Mouse (Mus musculus) neural tube, embryonic 15.5 days (tissue): ENCODE data around the gene Wapl. TPM values are rescaled to one million over a fixed set of nuclear protein-coding genes. Genes with fewer than 3 reads are reported as not detected.

ENCODE experiments used
- ATAC-seq: fragments of 200-750 bp; cut with Nextera tagmentation; 2 replicates; pipeline ENCODE4 v1.8.0; 2017; ENCODE audit warnings: mild to moderate bottlenecking, moderate TSS enrichment, moderate library complexity; ENCODE audit not compliant: low FRiP score
- H3K27ac ChIP-seq: fragments of 300-500 bp; sonication (generic); replicated peaks from 2 replicates; pipeline ENCODE4 v1.5.1; 2015; ENCODE audit warnings: mild to moderate bottlenecking, inconsistent platforms
- H3K27me3 ChIP-seq: fragments of 300-500 bp; sonication (generic); replicated peaks from 2 replicates; pipeline ENCODE4 v1.6.1; 2015; ENCODE audit warnings: inconsistent platforms
- H3K36me3 ChIP-seq: fragments of 300-500 bp; sonication (generic); 2 replicates; pipeline ENCODE4 v1.6.1; 2015; ENCODE audit warnings: inconsistent platforms
- H3K4me1 ChIP-seq: fragments of 300-500 bp; sonication (generic); 2 replicates; pipeline ENCODE4 v1.6.1; 2015; ENCODE audit warnings: inconsistent platforms
- H3K4me2 ChIP-seq: fragments of 300-500 bp; sonication (generic); 2 replicates; pipeline ENCODE4 v1.6.1; 2015; ENCODE audit warnings: inconsistent platforms, mild to moderate bottlenecking, moderate library complexity
- H3K4me3 ChIP-seq: fragments of 300-500 bp; sonication (generic); replicated peaks from 2 replicates; pipeline ENCODE4 v1.5.1; 2015; ENCODE audit warnings: mild to moderate bottlenecking, inconsistent platforms
- H3K9ac ChIP-seq: fragments of 300-500 bp; sonication (generic); replicated peaks from 2 replicates; pipeline ENCODE4 v1.6.1; 2015; ENCODE audit warnings: mild to moderate bottlenecking, inconsistent platforms
- H3K9me3 ChIP-seq: fragments of 300-500 bp; sonication (generic); replicated peaks from 2 replicates; pipeline ENCODE4 v1.6.1; 2016; ENCODE audit warnings: inconsistent platforms
- WGBS: fragments of 180-500 bp; shearing (Covaris S2); methylation state at CpG from one replicate; pipeline ENCODE4 v1.1.7; 2015; ENCODE audit warnings: mixed read lengths; 5-methylcytosine and 5-hydroxymethylcytosine counted together
- polyA plus RNA-seq: library from polyadenylated mRNA; unstranded; fragments of >200 nt; fragmentation: Nextera tagmentation; extraction: Ambion mirVana; gene quantifications from 2 replicates; pipeline ENCODE4 v1.2.1, GENCODE M21; 2015

Wapl gene
- polyA plus RNA-seq, 1 experiment from 2014 or later = 11.2 TPM

DNA sequence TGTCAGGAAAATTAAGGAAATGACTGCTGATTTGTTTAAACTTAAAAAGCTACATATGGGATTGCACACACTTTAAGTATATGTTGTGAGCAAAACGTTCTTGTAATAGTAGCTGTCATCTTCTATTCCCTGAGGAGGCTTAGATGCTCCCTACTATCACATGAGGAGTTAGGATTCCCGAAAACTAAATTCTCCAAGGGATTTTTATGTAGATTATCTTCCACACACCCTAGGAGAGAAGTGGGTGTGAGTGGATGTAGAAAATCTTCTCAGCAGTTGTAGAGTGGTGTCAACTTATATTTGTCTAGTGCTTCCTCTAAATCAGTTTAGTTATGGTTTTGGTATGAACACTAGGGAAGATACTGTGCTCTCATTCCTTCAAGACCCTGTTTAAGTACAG lies 36.5 kb downstream of the Wapl start:
- H3K27me3 ChIP-seq = no peaks in the 10 kb centered on the region
- no peak overlapping the region for H3K4me3 ChIP-seq
- H3K9me3 ChIP-seq = no peaks in the 10 kb centered on the region
- no peaks in the 10 kb centered on the region; the same call in 1 of the 2 replicates for H3K36me3 ChIP-seq
- H3K27ac ChIP-seq = no peak overlapping the region
- no peaks in the 10 kb centered on the region for H3K4me1 ChIP-seq
- no peak overlapping the region for H3K4me2 ChIP-seq
- WGBS = 93% methylated on average over 2 of the region's 2 CpGs
- no peak for ATAC-seq
- no peak overlapping the region for H3K9ac ChIP-seq

DNA sequence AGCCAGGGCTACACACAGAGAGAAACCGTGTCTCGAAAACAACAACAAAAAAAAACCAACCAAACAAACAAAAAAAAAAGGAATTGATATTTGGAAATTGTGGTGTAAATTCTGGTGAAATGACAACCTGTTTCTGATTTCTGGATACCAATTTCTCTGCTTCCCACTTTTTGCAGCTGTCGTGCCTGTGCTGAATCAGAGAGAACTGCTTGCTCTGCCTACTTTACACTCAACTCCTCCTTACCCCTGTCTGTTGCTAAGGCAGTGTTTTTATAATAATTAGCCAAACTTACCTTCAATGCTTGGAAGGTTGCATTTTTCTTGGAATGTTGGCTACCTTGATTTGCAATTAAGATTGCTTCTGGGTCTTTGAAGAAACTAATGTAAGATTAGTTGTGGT lies 38.3 kb downstream of the Wapl start:
- H3K36me3 ChIP-seq = no peaks in the 10 kb centered on the region; the same call in 1 of the 2 replicates
- H3K9me3 ChIP-seq = no peaks in the 10 kb centered on the region
- no peaks in the 10 kb centered on the region for H3K4me1 ChIP-seq
- no peak overlapping the region for H3K4me2 ChIP-seq
- no peaks in the 10 kb centered on the region for H3K27me3 ChIP-seq
- H3K4me3 ChIP-seq = no peak overlapping the region
- 95% methylated on average over 3 of the region's 3 CpGs for WGBS
- no peak overlapping the region for H3K27ac ChIP-seq
- no peak overlapping the region for H3K9ac ChIP-seq
- ATAC-seq = no peak

GRCm38 (mm10) chr14:34712857-34713256 lies 39.1 kb downstream of the Wapl start:
- Histone ChIP-seq H3K27ac (no peak overlapping the region), H3K9ac (no peak overlapping the region), H3K36me3 (no peaks in the 10 kb centered on the region; the same call in 1 of the 2 replicates), H3K27me3 (no peaks in the 10 kb centered on the region), H3K4me3 (no peak overlapping the region), H3K4me2 (no peak overlapping the region), H3K9me3 (no peaks in the 10 kb centered on the region), H3K4me1 (no peaks in the 10 kb centered on the region)
- 83% methylated on average over 3 of the region's 3 CpGs for WGBS
- no peak for ATAC-seq

DNA sequence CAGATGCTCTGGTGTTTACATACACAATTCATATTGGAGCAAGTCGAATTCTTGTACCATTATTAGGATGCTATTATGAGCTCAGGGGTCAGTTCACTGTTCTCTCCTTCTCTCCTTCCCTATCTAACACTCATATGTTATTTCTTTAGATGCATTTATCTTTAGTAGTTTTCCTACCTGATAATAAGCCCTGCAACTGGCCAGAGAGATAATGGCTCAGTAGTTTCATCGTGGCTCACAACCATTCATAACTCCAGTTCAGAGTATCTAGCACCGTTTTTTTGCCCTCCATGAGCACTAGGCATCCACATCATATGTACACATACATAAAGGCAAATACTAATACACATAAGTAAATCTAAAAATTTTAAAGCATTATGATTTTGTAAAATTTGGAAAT lies 44.4 kb downstream of the Wapl start:
- Histone ChIP-seq H3K4me1 (no peaks in the 10 kb centered on the region), H3K4me3 (no peak overlapping the region), H3K9ac (no peak overlapping the region), H3K27me3 (no peaks in the 10 kb centered on the region), H3K4me2 (no peak overlapping the region), H3K27ac (no peak overlapping the region), H3K9me3 (no peaks in the 10 kb centered on the region), H3K36me3 (no peaks in the 10 kb centered on the region; the same call in 1 of the 2 replicates)
- ATAC-seq = no peak
- 93% methylated on average over 3 of the region's 3 CpGs for WGBS

DNA sequence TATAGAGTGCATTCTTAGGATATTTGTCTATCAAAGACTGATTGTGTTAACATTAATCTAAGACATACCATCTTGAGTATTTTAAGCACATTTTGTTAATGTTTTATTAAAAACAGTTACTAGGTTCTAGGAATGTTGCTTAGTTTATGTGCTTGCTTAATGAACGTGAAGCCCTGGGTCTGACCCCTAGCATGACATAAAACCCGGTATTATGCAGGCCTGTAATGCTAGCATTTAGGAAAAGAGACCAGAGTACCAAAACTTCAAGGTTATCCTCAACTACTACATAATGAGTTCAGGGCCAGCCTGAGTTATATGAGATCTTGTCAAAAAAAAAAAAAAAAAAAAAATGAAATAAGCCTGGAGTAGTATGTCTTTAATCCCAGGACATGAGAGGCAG lies 54.0 kb downstream of the Wapl start:
- Histone ChIP-seq H3K9ac (no peak overlapping the region), H3K4me2 (no peak overlapping the region), H3K36me3 (peaks cover 13% of the 10 kb centered on the region), H3K4me3 (no peak overlapping the region), H3K27me3 (no peaks in the 10 kb centered on the region), H3K9me3 (no peaks in the 10 kb centered on the region), H3K27ac (no peak overlapping the region), H3K4me1 (no peaks in the 10 kb centered on the region)
- ATAC-seq = no peak
- WGBS = 89% methylated on average over 2 of the region's 2 CpGs

DNA sequence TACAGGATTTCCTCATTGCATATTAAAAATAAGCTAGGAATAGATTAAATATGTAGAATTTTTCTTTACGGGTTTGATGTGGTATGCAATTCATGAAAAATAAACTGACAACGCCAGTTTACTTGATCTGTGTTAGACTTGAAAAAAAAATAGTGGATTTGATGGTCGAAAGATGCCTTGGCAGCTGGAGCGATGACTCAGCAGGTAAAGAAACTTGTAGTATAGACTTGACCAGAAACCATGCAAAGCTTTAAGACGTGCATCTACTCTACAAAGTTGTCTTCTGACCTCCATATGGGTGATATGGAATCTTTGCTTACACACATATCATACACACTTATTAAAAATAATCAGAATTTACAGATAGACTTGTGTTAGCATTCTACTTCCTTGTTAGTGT lies 61.7 kb downstream of the Wapl start:
- no peaks in the 10 kb centered on the region for H3K9me3 ChIP-seq
- H3K4me2 ChIP-seq = no peak overlapping the region
- H3K4me1 ChIP-seq = no peaks in the 10 kb centered on the region
- peaks cover 17% of the 10 kb centered on the region for H3K36me3 ChIP-seq
- H3K27ac ChIP-seq = no peak overlapping the region
- no peaks in the 10 kb centered on the region for H3K27me3 ChIP-seq
- ATAC-seq = no peak
- H3K9ac ChIP-seq = no peak overlapping the region
- no peak overlapping the region for H3K4me3 ChIP-seq
- WGBS = 95% methylated on average over 5 of the region's 5 CpGs

DNA sequence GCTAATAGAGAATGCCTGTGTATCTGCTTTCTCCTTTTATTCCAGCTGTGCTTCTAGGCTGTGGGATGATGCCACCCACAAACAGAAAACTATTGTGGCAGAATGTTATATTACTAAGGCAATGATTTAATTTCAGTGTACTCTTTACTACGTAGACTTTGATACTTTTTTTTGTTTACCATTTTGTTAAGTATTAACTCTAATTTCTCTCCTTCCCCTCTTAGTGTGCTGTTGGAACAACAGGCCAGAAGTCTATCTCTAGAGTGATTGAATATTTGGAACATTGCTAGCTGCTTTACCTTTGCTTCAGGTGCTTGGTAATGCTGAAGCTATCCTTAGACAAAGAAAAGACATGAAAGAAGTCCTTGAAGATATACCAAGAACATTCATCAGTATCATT lies 71.7 kb downstream of the Wapl start:
- H3K4me1 ChIP-seq = no peaks in the 10 kb centered on the region
- H3K36me3 ChIP-seq = peaks cover 31% of the 10 kb centered on the region
- WGBS = 96% methylated on average over 1 of the region's 1 CpGs

GRCm38 (mm10) chr14:34755731-34756130 lies 82.0 kb downstream of the Wapl start:
- Histone ChIP-seq H3K4me2 (no peak overlapping the region), H3K4me1 (no peaks in the 10 kb centered on the region), H3K9ac (no peak overlapping the region), H3K36me3 (peaks cover 2% of the 10 kb centered on the region; the same call in 1 of the 2 replicates), H3K9me3 (no peaks in the 10 kb centered on the region), H3K27ac (no peak overlapping the region), H3K4me3 (no peak overlapping the region), H3K27me3 (no peaks in the 10 kb centered on the region)
- 83% methylated on average over 3 of the region's 3 CpGs for WGBS
- ATAC-seq = no peak

More for the DNA sequence above, 71.7 kb downstream of the Wapl start:
- Histone ChIP-seq H3K27ac (no peak overlapping the region), H3K27me3 (no peaks in the 10 kb centered on the region), H3K4me3 (no peak overlapping the region), H3K4me2 (no peak overlapping the region), H3K9me3 (no peaks in the 10 kb centered on the region), H3K9ac (no peak overlapping the region)
- no peak for ATAC-seq

GRCm38 (mm10) chr14:34759938-34760337 lies 86.2 kb downstream of the Wapl start:
- Histone ChIP-seq H3K27ac (no peak overlapping the region), H3K36me3 (no peaks in the 10 kb centered on the region), H3K4me1 (no peaks in the 10 kb centered on the region), H3K27me3 (no peaks in the 10 kb centered on the region), H3K9me3 (no peaks in the 10 kb centered on the region), H3K4me3 (no peak overlapping the region), H3K4me2 (no peak overlapping the region), H3K9ac (no peak overlapping the region)
- no peak for ATAC-seq
- 76% methylated on average over 2 of the region's 2 CpGs for WGBS

GRCm38 (mm10) chr14:34761082-34761959 lies 87.6 kb downstream of the Wapl start:
- Histone ChIP-seq H3K4me1 (no peaks in the 10 kb centered on the region), H3K9me3 (no peaks in the 10 kb centered on the region), H3K4me3 (no peak overlapping the region), H3K9ac (no peak overlapping the region), H3K4me2 (no peak overlapping the region), H3K27me3 (no peaks in the 10 kb centered on the region), H3K27ac (no peak overlapping the region), H3K36me3 (no peaks in the 10 kb centered on the region)
- 93% methylated on average over 9 of the region's 9 CpGs for WGBS
- ATAC-seq = no peak

DNA sequence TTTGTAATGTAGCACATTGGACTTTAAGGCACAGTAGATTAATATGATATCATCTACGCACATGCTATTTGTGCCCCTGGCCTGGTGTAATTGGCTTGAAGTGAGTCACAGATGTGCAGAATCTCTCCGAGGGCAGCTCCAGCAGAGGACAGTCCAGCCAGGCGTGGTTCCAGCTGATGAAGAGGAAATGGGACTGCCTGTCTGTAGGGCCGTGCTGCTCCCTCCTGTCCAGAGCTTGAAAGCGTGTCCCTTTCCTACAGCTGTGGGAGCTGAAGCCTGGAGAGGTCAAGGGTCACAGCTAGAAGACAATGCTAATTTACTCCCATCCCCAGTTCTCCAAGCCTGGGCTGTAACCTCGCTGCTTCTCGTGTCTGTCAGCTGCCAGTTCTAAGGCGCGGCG lies 89.0 kb downstream of the Wapl start:
- H3K4me2 ChIP-seq = no peak overlapping the region
- no peaks in the 10 kb centered on the region for H3K36me3 ChIP-seq
- no peak for ATAC-seq
- no peaks in the 10 kb centered on the region for H3K9me3 ChIP-seq
- H3K27ac ChIP-seq = no peak overlapping the region
- H3K27me3 ChIP-seq = no peaks in the 10 kb centered on the region
- no peak overlapping the region for H3K4me3 ChIP-seq
- H3K4me1 ChIP-seq = no peaks in the 10 kb centered on the region
- no peak overlapping the region for H3K9ac ChIP-seq
- 48% methylated on average over 10 of the region's 10 CpGs for WGBS

DNA sequence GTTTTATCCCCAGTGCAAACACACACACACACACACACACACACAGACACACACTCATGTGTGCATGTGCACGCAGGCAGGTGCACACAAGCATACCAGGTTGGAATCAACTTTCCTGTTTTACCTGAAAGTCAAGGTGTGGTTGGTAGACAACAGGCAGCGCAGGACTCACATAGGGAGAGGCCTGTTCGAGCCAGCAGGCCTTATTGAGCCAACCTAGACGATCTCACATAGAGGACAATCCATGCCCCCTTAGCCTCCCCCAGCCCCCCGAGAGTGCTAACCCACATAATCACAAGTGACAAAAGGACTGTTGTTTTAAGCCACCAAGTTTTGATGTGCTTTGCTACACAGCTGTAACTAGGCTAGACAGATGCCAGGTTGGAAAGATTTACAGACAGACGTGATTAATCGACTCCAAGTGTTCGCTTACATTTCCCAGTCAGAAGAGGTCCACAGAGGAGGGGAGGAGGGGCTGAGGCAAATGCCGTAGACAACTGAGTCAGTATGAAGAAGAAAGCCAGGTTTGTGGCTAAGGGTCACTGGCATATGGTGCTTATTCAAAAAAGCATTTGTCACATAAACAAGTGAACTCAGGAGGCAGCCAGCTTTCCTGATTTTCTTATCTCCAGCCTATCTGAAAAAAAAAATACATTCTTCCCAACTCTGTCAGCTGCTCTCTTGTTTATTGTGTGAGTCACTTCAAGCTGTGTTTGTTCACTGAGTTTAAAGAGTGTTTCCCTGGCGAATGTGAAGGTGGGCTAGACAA lies 90.2 kb downstream of the Wapl start:
- 52% methylated on average over 10 of the region's 10 CpGs for WGBS
- Histone ChIP-seq H3K9ac (no peak overlapping the region), H3K4me1 (peaks cover 8% of the 10 kb centered on the region), H3K4me3 (no peak overlapping the region), H3K9me3 (no peaks in the 10 kb centered on the region), H3K4me2 (no peak overlapping the region), H3K27ac (no peak overlapping the region), H3K36me3 (no peaks in the 10 kb centered on the region), H3K27me3 (no peaks in the 10 kb centered on the region)
- no peak for ATAC-seq
